Mouse (Mus musculus) heart, embryonic 12.5 days (tissue): ENCODE results near the gene Ifi35. TPM values are rescaled to one million over a fixed set of nuclear protein-coding genes. Genes with fewer than 3 reads are reported as not detected.
"Not testable (repeated sequence)": the region's sequence is repeated elsewhere in the genome, so short reads cannot be mapped to it uniquely, and the experiment has no call there.

ENCODE experiments used
- ATAC-seq: fragments of 200-750 bp; cut with Nextera tagmentation; 2 replicates; pipeline ENCODE4 v1.8.0; 2017; ENCODE audit warnings: moderate TSS enrichment, moderate library complexity; ENCODE audit not compliant: insufficient number of reproducible peaks, low FRiP score
- H3K27ac ChIP-seq: fragments of 300-500 bp; sonication (generic); 2 replicates; pipeline ENCODE4 v1.5.1; 2016; ENCODE audit warnings: mild to moderate bottlenecking, moderate library complexity; ENCODE audit not compliant: poor library complexity, severe bottlenecking
- H3K27me3 ChIP-seq: fragments of 300-500 bp; sonication (generic); replicated peaks from 2 replicates; pipeline ENCODE4 v1.6.1; 2016; ENCODE audit warnings: mild to moderate bottlenecking, moderate library complexity
- H3K36me3 ChIP-seq: fragments of 300-500 bp; sonication (generic); 2 replicates; pipeline ENCODE4 v1.6.1; 2016; ENCODE audit warnings: mild to moderate bottlenecking, moderate library complexity
- H3K4me1 ChIP-seq: fragments of 300-500 bp; sonication (generic); replicated peaks from 2 replicates; pipeline ENCODE4 v1.6.1; 2016; ENCODE audit warnings: mild to moderate bottlenecking
- H3K4me2 ChIP-seq: fragments of 300-500 bp; sonication (generic); 2 replicates; pipeline ENCODE4 v1.6.1; 2016; ENCODE audit warnings: mild to moderate bottlenecking, moderate library complexity
- H3K4me3 ChIP-seq: fragments of 300-500 bp; sonication (generic); 2 replicates; pipeline ENCODE4 v1.5.1; 2016; ENCODE audit warnings: mild to moderate bottlenecking
- H3K9ac ChIP-seq: fragments of 300-500 bp; sonication (generic); 2 replicates; pipeline ENCODE4 v1.6.1; 2016; ENCODE audit warnings: mild to moderate bottlenecking, moderate library complexity
- H3K9me3 ChIP-seq: fragments of 300-500 bp; sonication (generic); replicated peaks from 2 replicates; pipeline ENCODE4 v1.6.1; 2016; ENCODE audit warnings: mild to moderate bottlenecking, moderate library complexity
- WGBS: fragments of 180-500 bp; shearing (Covaris S2); methylation state at CpG from one replicate; pipeline ENCODE4 v1.1.7; 2016; 5-methylcytosine and 5-hydroxymethylcytosine counted together
- polyA plus RNA-seq: library from polyadenylated mRNA; unstranded; fragments of >200 nt; fragmentation: Nextera tagmentation; extraction: Ambion mirVana; gene quantifications from 2 replicates; pipeline ENCODE4 v1.2.1, GENCODE M21; 2016

The Ifi35 gene
- polyA plus RNA-seq, 1 experiment from 2014 or later = 11.5 TPM

DNA sequence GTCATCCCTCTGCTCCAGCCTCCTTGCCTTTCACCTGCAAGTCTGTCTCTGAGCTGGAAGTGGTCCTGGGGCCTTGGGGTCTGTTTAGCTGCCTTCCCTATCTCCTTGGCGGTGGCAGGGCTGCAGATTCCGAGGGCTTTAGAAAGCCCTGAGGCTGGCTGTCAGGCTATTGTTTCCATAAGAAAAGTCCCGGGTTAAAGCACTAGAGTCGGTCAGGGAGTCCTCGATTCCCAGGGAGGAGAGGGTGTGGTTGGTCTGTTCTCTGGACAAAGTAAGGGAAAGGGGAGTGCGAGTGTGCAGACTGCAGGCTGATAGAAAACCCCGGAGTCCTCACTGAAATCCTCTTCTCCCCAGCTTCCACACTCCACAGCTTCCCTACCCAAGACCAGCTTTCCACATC, 22.0 kb downstream of the Ifi35 start:
- H3K4me3 ChIP-seq = no peak overlapping the region
- WGBS = 29% methylated on average over 7 of the region's 7 CpGs
- peak overlapping the region; percentile 26; the same call in 1 of the 2 replicates for H3K9ac ChIP-seq
- H3K4me2 ChIP-seq = peak overlapping the region; percentile 22
- peak overlapping the region; percentile 39; the same call in 1 of the 2 replicates for H3K27ac ChIP-seq
- ATAC-seq = no peak
- no peaks in the 10 kb centered on the region for H3K9me3 ChIP-seq
- H3K27me3 ChIP-seq = no peaks in the 10 kb centered on the region
- H3K4me1 ChIP-seq = peaks cover 42% of the 10 kb centered on the region
- H3K36me3 ChIP-seq = no peaks in the 10 kb centered on the region

DNA sequence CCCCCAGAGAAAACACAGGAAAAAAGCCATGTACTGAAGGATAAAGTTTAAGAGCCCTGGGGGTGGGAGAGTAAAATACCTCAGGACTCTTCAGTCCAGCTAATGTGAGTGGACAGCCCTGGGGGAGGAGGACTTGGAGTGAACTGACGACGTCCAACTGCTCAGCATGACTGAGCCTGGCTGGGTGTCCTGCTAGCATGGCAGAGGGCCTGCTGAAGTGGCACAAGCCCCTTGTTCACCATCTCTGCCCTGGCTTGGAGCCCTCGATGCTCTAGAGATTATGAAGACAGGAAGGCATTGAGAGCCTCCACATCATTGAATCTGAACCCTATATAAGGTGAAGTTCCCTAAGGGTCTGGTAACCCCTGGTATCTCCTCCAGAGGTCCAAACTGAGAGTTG, 23.7 kb downstream of the Ifi35 start:
- WGBS = 40% methylated on average over 3 of the region's 3 CpGs
- H3K4me1 ChIP-seq = peaks cover 38% of the 10 kb centered on the region
- no peak overlapping the region for H3K27ac ChIP-seq
- no peak overlapping the region for H3K4me3 ChIP-seq
- ATAC-seq = no peak
- H3K4me2 ChIP-seq = no peak overlapping the region
- no peak overlapping the region for H3K9ac ChIP-seq
- H3K36me3 ChIP-seq = no peaks in the 10 kb centered on the region
- H3K27me3 ChIP-seq = no peaks in the 10 kb centered on the region
- no peaks in the 10 kb centered on the region for H3K9me3 ChIP-seq

DNA sequence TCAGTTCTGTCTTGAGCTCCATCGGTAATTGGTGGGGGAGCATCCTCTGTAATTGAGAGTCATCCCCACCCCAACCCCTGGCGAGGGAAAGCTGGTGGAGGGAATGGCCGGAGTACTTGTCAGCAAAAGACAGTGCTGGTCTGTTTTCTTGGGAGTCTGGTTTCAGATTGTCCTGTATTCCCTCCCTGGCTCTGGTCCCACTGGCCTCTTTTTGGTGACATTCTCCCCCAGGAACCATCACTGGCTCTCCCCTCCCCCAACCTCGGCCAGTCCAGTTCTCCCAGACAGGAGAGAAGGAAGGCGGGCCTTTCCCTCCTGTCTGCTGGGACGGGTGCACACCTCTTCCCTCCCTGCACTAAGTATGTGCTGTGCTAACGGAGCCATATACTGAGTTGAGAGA, 24.1 kb downstream of the Ifi35 start:
- H3K4me2 ChIP-seq = no peak overlapping the region
- H3K4me1 ChIP-seq = peaks cover 34% of the 10 kb centered on the region
- H3K9me3 ChIP-seq = no peaks in the 10 kb centered on the region
- H3K9ac ChIP-seq = no peak overlapping the region
- 43% methylated on average over 7 of the region's 7 CpGs for WGBS
- no peaks in the 10 kb centered on the region for H3K27me3 ChIP-seq
- H3K36me3 ChIP-seq = no peaks in the 10 kb centered on the region
- no peak overlapping the region for H3K4me3 ChIP-seq
- no peak for ATAC-seq
- no peak overlapping the region for H3K27ac ChIP-seq

DNA sequence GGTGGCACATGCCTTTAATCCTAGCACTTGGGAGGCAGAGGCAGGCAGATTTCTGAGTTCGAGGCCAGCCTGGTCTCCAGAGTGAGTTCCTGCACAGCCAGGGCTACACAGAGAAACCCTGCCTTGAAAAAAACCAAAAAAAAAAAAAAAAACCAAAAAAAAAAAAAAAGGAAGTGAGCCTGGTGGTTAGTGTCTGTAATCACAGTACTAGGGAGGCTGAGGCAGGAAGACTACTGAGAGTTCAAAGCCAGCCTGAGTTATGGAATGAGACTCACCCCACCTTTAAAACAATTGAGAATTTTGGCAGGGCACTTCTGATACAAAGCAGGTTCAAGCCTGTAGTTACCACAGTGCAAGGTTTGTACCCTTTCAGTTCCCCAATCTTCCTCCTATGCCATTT, 25.5 kb downstream of the Ifi35 start:
- not testable (repeated sequence) for H3K4me2 ChIP-seq, ATAC-seq, H3K36me3 ChIP-seq, H3K9ac ChIP-seq, H3K27ac ChIP-seq, H3K27me3 ChIP-seq, H3K4me3 ChIP-seq, H3K9me3 ChIP-seq
- 85% methylated on average over 1 of the region's 1 CpGs for WGBS
- H3K4me1 ChIP-seq = peaks cover 30% of the 10 kb centered on the region

DNA sequence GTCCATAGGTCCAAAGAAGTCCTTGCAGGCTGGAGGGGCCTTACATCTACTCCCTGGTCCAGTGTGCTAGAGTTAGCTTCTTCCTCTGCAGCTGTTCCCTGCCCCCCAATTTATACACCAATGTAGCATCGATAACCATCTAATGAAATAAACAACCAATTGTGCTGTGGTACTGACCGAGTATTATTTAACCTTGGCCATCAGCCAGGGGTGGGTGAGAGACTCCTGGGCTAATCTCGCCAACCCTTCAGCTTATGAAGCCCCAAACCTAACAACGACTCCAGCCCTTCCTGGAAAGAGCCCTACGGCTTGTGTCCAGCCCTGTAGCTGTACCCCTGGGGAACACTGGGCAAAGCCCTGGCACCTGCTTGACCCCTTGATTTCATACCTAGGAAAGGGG, 26.1 kb downstream of the Ifi35 start:
- peaks cover 31% of the 10 kb centered on the region for H3K4me1 ChIP-seq
- ATAC-seq = no peak
- WGBS = 70% methylated on average over 5 of the region's 5 CpGs

DNA sequence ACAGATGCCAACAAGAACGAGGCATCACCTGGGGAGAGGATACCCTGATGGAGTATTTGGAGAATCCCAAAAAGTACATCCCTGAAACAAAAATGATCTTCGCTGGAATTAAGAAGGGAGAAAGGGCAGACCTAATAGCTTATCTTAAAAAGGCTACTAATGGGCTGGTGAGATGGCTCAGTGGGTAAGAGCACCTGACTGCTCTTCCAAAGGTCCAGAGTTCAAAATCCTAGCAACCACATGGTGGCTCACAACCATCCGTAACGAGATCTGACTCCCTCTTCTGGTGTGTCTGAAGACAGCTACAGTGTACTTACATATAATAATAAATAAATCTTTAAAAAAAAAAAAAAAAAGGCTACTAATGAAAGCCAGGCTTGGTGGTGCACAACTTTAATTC, 28.2 kb downstream of the Ifi35 start:
- peaks cover 43% of the 10 kb centered on the region for H3K4me1 ChIP-seq
- ATAC-seq, H3K27ac ChIP-seq, H3K4me3 ChIP-seq, H3K9ac ChIP-seq, H3K9me3 ChIP-seq, H3K4me2 ChIP-seq, H3K27me3 ChIP-seq, H3K36me3 ChIP-seq: not testable (repeated sequence)
- 89% methylated on average over 4 of the region's 4 CpGs for WGBS

More for the DNA sequence above, 26.1 kb downstream of the Ifi35 start:
- H3K4me3 ChIP-seq = no peak overlapping the region
- H3K9ac ChIP-seq = no peak overlapping the region
- H3K27ac ChIP-seq = no peak overlapping the region
- H3K27me3 ChIP-seq = no peaks in the 10 kb centered on the region
- H3K9me3 ChIP-seq = no peaks in the 10 kb centered on the region
- H3K36me3 ChIP-seq = no peaks in the 10 kb centered on the region
- no peak overlapping the region for H3K4me2 ChIP-seq

DNA sequence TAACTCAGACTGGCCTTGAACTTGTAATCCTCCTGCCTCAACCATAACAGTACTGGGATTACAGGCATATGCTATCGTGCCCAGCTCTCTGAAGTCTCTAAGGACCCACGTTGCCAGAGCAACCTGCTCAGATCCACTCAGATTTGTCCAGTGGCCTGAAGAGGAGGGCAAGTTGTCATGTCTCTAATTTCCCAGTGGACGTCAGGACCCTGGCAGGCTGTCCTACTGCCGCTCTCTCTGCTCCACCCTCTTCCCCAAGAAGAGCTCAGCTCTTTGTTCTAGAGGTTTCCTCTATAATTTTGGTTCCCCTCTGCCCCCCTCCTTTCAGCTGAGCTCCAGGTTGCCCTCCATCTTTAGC, 29.0 kb downstream of the Ifi35 start:
- 56% methylated on average over 4 of the region's 4 CpGs for WGBS
- no peaks in the 10 kb centered on the region for H3K27me3 ChIP-seq
- H3K36me3 ChIP-seq = no peaks in the 10 kb centered on the region
- no peaks in the 10 kb centered on the region for H3K9me3 ChIP-seq
- no peak overlapping the region for H3K27ac ChIP-seq
- no peak overlapping the region for H3K4me2 ChIP-seq
- no peak overlapping the region for H3K9ac ChIP-seq
- no peak for ATAC-seq
- no peak overlapping the region for H3K4me3 ChIP-seq
- H3K4me1 ChIP-seq = peaks cover 43% of the 10 kb centered on the region

DNA sequence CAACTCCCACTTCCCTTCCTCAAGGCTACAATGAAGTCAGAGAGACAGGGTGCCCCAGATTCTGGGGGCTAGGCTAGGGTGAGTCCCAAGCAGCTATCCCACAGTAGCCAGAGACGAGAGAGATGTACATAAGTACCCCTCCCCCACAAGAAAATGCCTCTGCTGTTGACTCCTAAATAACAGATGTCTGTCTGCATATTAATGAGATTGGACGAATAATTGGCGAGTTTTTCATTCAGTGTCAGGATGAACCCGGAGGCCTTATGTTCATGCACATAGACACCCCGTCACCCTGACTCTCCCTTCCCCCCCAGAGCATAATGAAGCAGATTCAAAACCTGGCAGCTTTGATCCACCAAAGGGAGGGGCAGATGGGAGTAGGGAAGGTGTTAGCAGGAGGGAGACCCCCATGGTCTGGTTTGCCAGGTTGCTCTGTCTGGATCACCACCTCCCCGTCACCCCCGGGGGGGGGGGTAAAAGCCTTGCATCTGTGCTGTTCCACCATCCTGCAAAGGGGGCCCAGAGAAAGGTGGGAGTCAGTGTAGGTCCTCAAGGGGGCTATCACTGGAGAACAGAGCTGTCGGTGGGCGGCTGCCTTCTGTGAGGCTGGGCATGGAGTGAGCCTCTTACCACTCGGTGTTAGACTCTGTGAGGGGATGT, 29.5 kb downstream of the Ifi35 start:
- H3K4me1 ChIP-seq = peaks cover 39% of the 10 kb centered on the region
- no peak for ATAC-seq
- no peaks in the 10 kb centered on the region for H3K9me3 ChIP-seq
- no peaks in the 10 kb centered on the region for H3K36me3 ChIP-seq
- WGBS = 59% methylated on average over 10 of the region's 10 CpGs
- no peak overlapping the region for H3K9ac ChIP-seq
- no peaks in the 10 kb centered on the region for H3K27me3 ChIP-seq
- H3K4me2 ChIP-seq = no peak overlapping the region
- H3K4me3 ChIP-seq = no peak overlapping the region
- H3K27ac ChIP-seq = no peak overlapping the region

- 0 out of 2 replicates have a peak overlapping the region, but pooled peaks have one; percentile 6 for H3K4me3 ChIP-seq
- H3K4me2 ChIP-seq = peak overlapping the region; percentile 50
- peaks cover 42% of the 10 kb centered on the region for H3K4me1 ChIP-seq
- H3K27me3 ChIP-seq = no peaks in the 10 kb centered on the region
- no peaks in the 10 kb centered on the region for H3K36me3 ChIP-seq
- ATAC-seq = no peak
- H3K9ac ChIP-seq = 0 out of 2 replicates have a peak overlapping the region, but pooled peaks have one; percentile 9
- WGBS = 8% methylated on average over 18 of the region's 18 CpGs
- H3K9me3 ChIP-seq = no peaks in the 10 kb centered on the region
- H3K27ac ChIP-seq = no peak overlapping the region; the same call in 1 of the 2 replicates
Observed at GRCm38 (mm10) chr11:101479171-101479635, 31.0 kb downstream of the Ifi35 start.

- ATAC-seq = peak; percentile 62
- peak overlapping the region; percentile 90 for H3K27ac ChIP-seq
Observed at GRCm38 (mm10) chr11:101480912-101481311, 32.7 kb downstream of the Ifi35 start.

GRCm38 (mm10) chr11:101483804-101484203, 35.6 kb downstream of the Ifi35 start:
- ATAC-seq = no peak
- H3K4me2 ChIP-seq = no peak overlapping the region
- H3K4me3 ChIP-seq = no peak overlapping the region
- 38% methylated on average over 3 of the region's 3 CpGs for WGBS
- no peaks in the 10 kb centered on the region for H3K9me3 ChIP-seq
- H3K9ac ChIP-seq = no peak overlapping the region
- H3K36me3 ChIP-seq = peaks cover 18% of the 10 kb centered on the region
- H3K4me1 ChIP-seq = peaks cover 57% of the 10 kb centered on the region
- H3K27me3 ChIP-seq = no peaks in the 10 kb centered on the region
- 0 out of 2 replicates have a peak overlapping the region, but pooled peaks have one; percentile 11 for H3K27ac ChIP-seq

More at GRCm38 (mm10) chr11:101480912-101481311, 32.7 kb downstream of the Ifi35 start:
- WGBS = 3% methylated on average over 6 of the region's 6 CpGs
- Histone ChIP-seq H3K4me3 (no peak overlapping the region), H3K9me3 (no peaks in the 10 kb centered on the region), H3K4me2 (peak overlapping the region; percentile 8; the same call in 1 of the 2 replicates), H3K4me1 (peaks cover 54% of the 10 kb centered on the region), H3K27me3 (no peaks in the 10 kb centered on the region), H3K36me3 (no peaks in the 10 kb centered on the region), H3K9ac (no peak overlapping the region)

DNA sequence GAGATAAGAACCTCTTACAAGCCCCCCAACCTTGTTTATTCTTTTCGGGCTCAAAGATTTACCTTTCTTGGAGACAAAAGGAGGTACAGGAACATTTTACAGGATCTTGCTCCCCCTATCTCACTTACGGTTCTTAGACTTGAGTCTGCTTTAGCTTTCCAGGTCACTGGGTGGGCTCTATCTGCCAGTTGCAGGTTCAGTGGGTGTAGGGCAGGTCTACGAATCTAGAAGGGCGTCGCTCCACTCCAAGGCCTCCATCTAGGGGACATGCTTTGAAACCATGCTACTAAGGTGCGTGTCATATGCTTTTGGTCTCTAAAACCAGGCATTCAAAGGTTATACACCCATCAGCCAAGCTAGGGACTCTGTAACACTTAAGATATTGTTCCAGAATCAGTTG, 36.0 kb downstream of the Ifi35 start:
- Histone ChIP-seq H3K27ac (no peak overlapping the region), H3K4me1 (peaks cover 53% of the 10 kb centered on the region), H3K4me3 (no peak overlapping the region), H3K9ac (no peak overlapping the region), H3K4me2 (no peak overlapping the region), H3K9me3 (no peaks in the 10 kb centered on the region), H3K36me3 (peaks cover 20% of the 10 kb centered on the region), H3K27me3 (no peaks in the 10 kb centered on the region)
- no peak for ATAC-seq
- WGBS = 65% methylated on average over 6 of the region's 6 CpGs
